Comparison of ENCODE assay signal across 7 mouse cellular contexts in genomic region chr15:66353825-66354452, GRCm38 (mm10).
A peak's percentile ranks its signal among the peaks of the same experiment; 100 is the strongest.
DNase-seq lines count a peak whose midpoint lies in the region; ATAC-seq and TF ChIP-seq lines count a peak whose summit lies in the region.

No protein-coding gene starts in this region.

- H3K36me3 ChIP-seq in lung, embryonic 14.5 days (ENCODE audit: insufficient read depth): no peaks in the 10 kb centered on the region

- WGBS in lung, embryonic 14.5 days: 60% methylated on average over 3 of the region's 3 CpGs
- WGBS in lung, adult 2 months: 62% methylated on average over 3 of the region's 3 CpGs

- no peaks in the 10 kb centered on the region for H3K9me3 ChIP-seq in lung, embryonic 14.5 days (ENCODE audit: low read depth, low read length)

- H3K4me3 ChIP-seq in lung, embryonic 14.5 days (ENCODE audit: low read depth, low read length): no peak overlapping the region
- no peak overlapping the region for H3K4me3 ChIP-seq in lung, adult 2 months (replicated peaks; ENCODE audit: extremely low read depth, low read depth, low read length)
- H3K4me3 ChIP-seq in left cerebral cortex, adult 2 months: no peak overlapping the region

- no peaks in the 10 kb centered on the region for H3K27me3 ChIP-seq in lung, embryonic 14.5 days (ENCODE audit: insufficient read depth, low read length)

- H3K4me2 ChIP-seq in lung, embryonic 14.5 days: no peak overlapping the region

- no peak overlapping the region for H3K27ac ChIP-seq in lung, embryonic 14.5 days (ENCODE audit: low read depth)
- H3K27ac ChIP-seq in left cerebral cortex, adult 2 months: peak overlapping the region; percentile 72

- intact Hi-C loops in left cerebral cortex, adult 2 months (cut with DNase I): loop anchor here (2.0 to 5.0 kb wide), 3 partner anchors 42 to 123 kb away; no protein-coding TSS in a partner anchor

- TF ChIP-seq CTCF in lung, embryonic 14.5 days (IDR thresholded peaks at IDR 0.05; ENCODE audit: low read depth): no peak
- TF ChIP-seq CTCF in lung, adult 2 months (IDR thresholded peaks at IDR 0.05; ENCODE audit: insufficient read depth, low read length): no peak
- TF ChIP-seq CTCF in left cerebral cortex, adult 2 months (IDR thresholded peaks at IDR 0.05): no peak

- H3K4me1 ChIP-seq in lung, embryonic 14.5 days (ENCODE audit: insufficient read depth): no peaks in the 10 kb centered on the region
- H3K4me1 ChIP-seq in lung, adult 2 months (ENCODE audit: control insufficient read depth, insufficient read depth, low read length): no peaks in the 10 kb centered on the region

- peak; percentile 72 for DNase-seq in lung, embryonic 14.5 days
- no peak for DNase-seq in lung, adult 2 months
- peak; percentile 9 for DNase-seq in cerebellum, adult 11-12 months
- peak; percentile 17 to 53 for DNase-seq in gastrocnemius, postnatal 4 days (ENCODE audit: low spot score in 2 of 2)
- DNase-seq in left cerebral cortex, adult 2 months (ENCODE audit: extremely low spot score in 1 of 2, low spot score in 2 of 2): peak; percentile 69 to 71
- DNase-seq in testis, postnatal 14 days (ENCODE audit: low spot score): peak; percentile 9
- no peak for DNase-seq in thymus, postnatal 0 days (ENCODE audit: low spot score)

- no peak for TF ChIP-seq POLR2A in lung, adult 2 months (IDR thresholded peaks at IDR 0.05; ENCODE audit: borderline replicate concordance, extremely low read depth, low read depth, low read length)

- H3K9ac ChIP-seq in lung, embryonic 14.5 days: no peak overlapping the region

- ATAC-seq in lung, embryonic 14.5 days (ENCODE audit: insufficient read depth): peak; percentile 81; the same call in 1 of the 2 replicates

Comparison
In these comparisons a context has a peak if more than half of its experiments do, and no peak if none do; other contexts are left out.
1. DNase-seq: peak in lung, embryonic 14.5 days (single experiment), cerebellum, adult 11-12 months (single experiment), gastrocnemius, postnatal 4 days (2 of 2), left cerebral cortex, adult 2 months (2 of 2) and testis, postnatal 14 days (single experiment); none in lung, adult 2 months (single experiment) and thymus, postnatal 0 days (single experiment).